Mouse (Mus musculus): ENCODE measurements around the gene Tlr2.

- TF ChIP-seq CTCF (IDR thresholded peaks at IDR 0.05; ENCODE audit: low read depth, low read length) (no peak), POLR2A (IDR thresholded peaks at IDR 0.05; ENCODE audit: extremely low read depth, insufficient read depth, low read length) (no peak)
Observed at GRCm38 (mm10) chr3:83812863-83813262, 28.7 kb downstream of the Tlr2 start.
